In genomic region chr1:142891842-142892241, GRCm38 (mm10) we compare ENCODE assay signal across 26 mouse cellular contexts.
"Had no signal": no experiment of that assay in that cellular context is flagged by ENCODE, and none has a peak within 500 bp of the region (broad histone marks: within the 10 kb centered on the region; RNA-seq: fewer than 3 reads in every experiment).

No protein-coding gene starts in this region.

- H3K9me3 ChIP-seq: heart, embryonic 10.5 days; heart, embryonic 12.5 days; hindbrain, embryonic 10.5 days; hindbrain, embryonic 12.5 days; hindbrain, embryonic 15.5 days; intestine, embryonic 15.5 days; limb, embryonic 10.5 days; limb, embryonic 12.5 days; liver, embryonic 13.5 days; liver, embryonic 15.5 days had no signal

- H3K4me3 ChIP-seq: gastrocnemius, adult 2 months; heart, embryonic 10.5 days; heart, embryonic 12.5 days; hindbrain, embryonic 10.5 days; hindbrain, embryonic 12.5 days; hindbrain, embryonic 15.5 days; intestine, embryonic 15.5 days; layer of hippocampus, adult 2 months; left cerebral cortex, adult 2 months; limb, embryonic 10.5 days; limb, embryonic 12.5 days; liver, embryonic 13.5 days; liver, embryonic 15.5 days had no signal

- H3K9ac ChIP-seq: heart, embryonic 12.5 days; hindbrain, embryonic 12.5 days; hindbrain, embryonic 15.5 days; intestine, embryonic 15.5 days; limb, embryonic 12.5 days; liver, embryonic 13.5 days; liver, embryonic 15.5 days had no signal

- H3K4me2 ChIP-seq: heart, embryonic 12.5 days; hindbrain, embryonic 12.5 days; hindbrain, embryonic 15.5 days; intestine, embryonic 15.5 days; limb, embryonic 12.5 days; liver, embryonic 11.5 days; liver, embryonic 13.5 days; liver, embryonic 15.5 days had no signal

- H3K27me3 ChIP-seq: heart, embryonic 12.5 days; hindbrain, embryonic 12.5 days; hindbrain, embryonic 15.5 days; intestine, embryonic 15.5 days; limb, embryonic 12.5 days; liver, embryonic 13.5 days; liver, embryonic 15.5 days had no signal

- H3K4me1 ChIP-seq: heart, embryonic 10.5 days; heart, embryonic 12.5 days; hindbrain, embryonic 10.5 days; hindbrain, embryonic 12.5 days; hindbrain, embryonic 15.5 days; intestine, embryonic 15.5 days; limb, embryonic 10.5 days; limb, embryonic 12.5 days; liver, embryonic 13.5 days; liver, embryonic 15.5 days had no signal

- H3K27ac ChIP-seq: gastrocnemius, adult 2 months; heart, embryonic 10.5 days; hindbrain, embryonic 10.5 days; hindbrain, embryonic 12.5 days; hindbrain, embryonic 15.5 days; intestine, embryonic 15.5 days; layer of hippocampus, adult 2 months; left cerebral cortex, adult 2 months; limb, embryonic 10.5 days; limb, embryonic 12.5 days; liver, embryonic 13.5 days; liver, embryonic 15.5 days had no signal

- DNase-seq: gastrocnemius, adult 2 months; gastrocnemius, postnatal 10 days; gastrocnemius, postnatal 25 days; heart, adult 18-20 months; heart, postnatal 10 days; heart, postnatal 4 days; kidney, adult 18-20 months; kidney, adult 8-10 months; kidney, postnatal 10 days; kidney, postnatal 4 days; liver; liver, embryonic 13.5 days had no signal

- ATAC-seq: inflammation-experienced regulatory T-cells, adult 6 months; intestine, embryonic 15.5 days; intestine, postnatal 0 days had no signal

- H3K36me3 ChIP-seq: heart, embryonic 10.5 days; heart, embryonic 12.5 days; hindbrain, embryonic 10.5 days; hindbrain, embryonic 12.5 days; hindbrain, embryonic 15.5 days; intestine, embryonic 15.5 days; limb, embryonic 10.5 days; limb, embryonic 12.5 days; liver, embryonic 13.5 days; liver, embryonic 15.5 days had no signal
